Mouse (Mus musculus) lung, embryonic 16.5 days (tissue): ENCODE data around the gene Trappc13. TPM values are rescaled to one million over a fixed set of nuclear protein-coding genes. Genes with fewer than 3 reads are reported as not detected.
"Not testable (repeated sequence)": the region's sequence is repeated elsewhere in the genome, so short reads cannot be mapped to it uniquely, and the experiment has no call there.

ENCODE experiments used
- ATAC-seq: fragments of 200-750 bp; cut with Nextera tagmentation; 2 replicates; pipeline ENCODE4 v1.8.0; 2017; ENCODE audit warnings: low read depth, mild to moderate bottlenecking, moderate library complexity
- H3K27ac ChIP-seq: fragments of 300-500 bp; sonication (generic); 2 replicates; pipeline ENCODE4 v1.5.1; 2014; ENCODE audit warnings: mild to moderate bottlenecking, control low read depth, low read length
- H3K27me3 ChIP-seq: fragments of 300-500 bp; sonication (generic); 2 replicates; pipeline ENCODE4 v1.6.1; 2014; ENCODE audit warnings: low read depth, low read length, mixed read lengths; ENCODE audit not compliant: control insufficient read depth, insufficient read depth
- H3K36me3 ChIP-seq: fragments of 300-500 bp; sonication (generic); 2 replicates; pipeline ENCODE4 v1.6.1; 2014; ENCODE audit warnings: low read length; ENCODE audit not compliant: control insufficient read depth, insufficient read depth
- H3K4me1 ChIP-seq: fragments of 300-500 bp; sonication (generic); replicated peaks from 2 replicates; pipeline ENCODE4 v1.6.1; 2014; ENCODE audit warnings: low read length, mixed read lengths; ENCODE audit not compliant: control insufficient read depth, insufficient read depth
- H3K4me2 ChIP-seq: fragments of 300-500 bp; sonication (generic); 2 replicates; pipeline ENCODE4 v1.6.1; 2014; ENCODE audit warnings: low read depth, low read length, control low read depth
- H3K4me3 ChIP-seq: fragments of 300-500 bp; sonication (generic); 2 replicates; pipeline ENCODE4 v1.5.1; 2014; ENCODE audit warnings: mild to moderate bottlenecking, low read length, control low read depth
- H3K9ac ChIP-seq: fragments of 300-500 bp; sonication (generic); 2 replicates; pipeline ENCODE4 v1.6.1; 2014; ENCODE audit warnings: low read length, control low read depth
- H3K9me3 ChIP-seq: fragments of 300-500 bp; sonication (generic); 2 replicates; pipeline ENCODE4 v1.6.1; 2016; ENCODE audit warnings: low read length; ENCODE audit not compliant: control insufficient read depth
- whole genome bisulfite sequencing: fragments of 180-500 bp; shearing (Covaris S2); extraction: QIAGEN DNeasy Blood & Tissue Kit; methylation state at CpG from one replicate; pipeline ENCODE4 v1.1.7; 2014; 5-methylcytosine and 5-hydroxymethylcytosine counted together
- polyA plus RNA-seq: library from polyadenylated mRNA; unstranded; fragments of >200 nt; fragmentation: Nextera tagmentation; extraction: Ambion mirVana; gene quantifications from 2 replicates; pipeline ENCODE4 v1.2.1, GENCODE M21; 2015

Trappc13 gene
- 59.5 and 60.3 TPM in 2 replicates for polyA plus RNA-seq

GRCm38 (mm10) chr13:104177796-104178649 lies at the start of gene Trappc13:
Gene Trappc13 (minus strand): TSS chr13:104178469.
- WGBS: under 1% methylated on average over 32 of the region's 32 CpGs
- peaks cover 7% of the 10 kb centered on the region for H3K36me3 ChIP-seq
- H3K4me1 ChIP-seq: peaks cover 9% of the 10 kb centered on the region; the same call in 1 of the 2 replicates
- H3K27ac ChIP-seq: peak within 1 kb of the TSS; percentile 82
- H3K9me3 ChIP-seq: no peaks in the 10 kb centered on the region
- H3K4me2 ChIP-seq: peak within 1 kb of the TSS; percentile 81
- peak within 1 kb of the TSS; percentile 72 for H3K4me3 ChIP-seq
- H3K27me3 ChIP-seq: no peaks in the 10 kb centered on the region
- H3K9ac ChIP-seq: peak within 1 kb of the TSS; percentile 90
- peak; percentile 91 for ATAC-seq

DNA sequence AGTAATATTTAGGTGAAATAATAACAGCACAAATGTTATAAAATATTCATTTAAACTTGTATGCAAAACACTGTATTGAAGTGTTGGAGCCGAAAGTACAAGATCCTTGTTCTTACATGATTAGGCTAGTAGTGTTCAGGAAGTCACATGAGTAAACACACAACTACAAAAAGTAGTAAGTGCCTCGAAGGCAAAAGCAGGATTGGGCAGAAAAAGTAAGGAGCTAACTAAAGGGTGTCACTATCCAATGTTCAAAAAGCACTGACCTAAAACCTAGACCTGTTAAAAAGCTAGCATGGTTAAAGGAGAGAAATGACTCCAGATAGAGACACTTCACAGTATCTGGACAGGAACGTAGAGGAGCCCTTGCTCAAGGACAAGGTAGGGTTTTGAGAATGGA lies 49.2 kb upstream of the Trappc13 start:
- H3K4me3 ChIP-seq: peak overlapping the region; percentile 93
- no peaks in the 10 kb centered on the region for H3K27me3 ChIP-seq
- 36% methylated on average over 3 of the region's 3 CpGs for WGBS
- ATAC-seq: no peak
- peaks cover 3% of the 10 kb centered on the region; the same call in 1 of the 2 replicates for H3K36me3 ChIP-seq
- H3K9ac ChIP-seq: peak overlapping the region; percentile 62
- H3K9me3 ChIP-seq: no peaks in the 10 kb centered on the region
- peak overlapping the region; percentile 81 for H3K4me2 ChIP-seq
- peaks cover 12% of the 10 kb centered on the region for H3K4me1 ChIP-seq
- no peak overlapping the region for H3K27ac ChIP-seq

GRCm38 (mm10) chr13:104204313-104204712 lies 26.0 kb upstream of the Trappc13 start:
- Histone ChIP-seq H3K9ac (no peak overlapping the region), H3K9me3 (no peaks in the 10 kb centered on the region), H3K27ac (no peak overlapping the region), H3K4me1 (no peaks in the 10 kb centered on the region), H3K4me3 (no peak overlapping the region), H3K27me3 (no peaks in the 10 kb centered on the region), H3K36me3 (peaks cover 23% of the 10 kb centered on the region), H3K4me2 (no peak overlapping the region)
- no peak for ATAC-seq
- 54% methylated on average over 1 of the region's 1 CpGs for WGBS

GRCm38 (mm10) chr13:104195891-104196290 lies 17.6 kb upstream of the Trappc13 start:
- not testable (repeated sequence) for H3K9me3 ChIP-seq, H3K27me3 ChIP-seq, ATAC-seq, H3K4me3 ChIP-seq, H3K4me1 ChIP-seq, H3K4me2 ChIP-seq, H3K27ac ChIP-seq, H3K9ac ChIP-seq
- H3K36me3 ChIP-seq: peaks cover 10% of the 10 kb centered on the region

GRCm38 (mm10) chr13:104187357-104187756 lies 9.1 kb upstream of the Trappc13 start:
- Histone ChIP-seq H3K9me3 (no peaks in the 10 kb centered on the region), H3K4me3 (no peak overlapping the region), H3K4me2 (no peak overlapping the region), H3K27ac (no peak overlapping the region), H3K36me3 (peaks cover 14% of the 10 kb centered on the region), H3K9ac (no peak overlapping the region), H3K4me1 (no peaks in the 10 kb centered on the region), H3K27me3 (no peaks in the 10 kb centered on the region)
- ATAC-seq: no peak
- WGBS: 74% methylated on average over 4 of the region's 4 CpGs

DNA sequence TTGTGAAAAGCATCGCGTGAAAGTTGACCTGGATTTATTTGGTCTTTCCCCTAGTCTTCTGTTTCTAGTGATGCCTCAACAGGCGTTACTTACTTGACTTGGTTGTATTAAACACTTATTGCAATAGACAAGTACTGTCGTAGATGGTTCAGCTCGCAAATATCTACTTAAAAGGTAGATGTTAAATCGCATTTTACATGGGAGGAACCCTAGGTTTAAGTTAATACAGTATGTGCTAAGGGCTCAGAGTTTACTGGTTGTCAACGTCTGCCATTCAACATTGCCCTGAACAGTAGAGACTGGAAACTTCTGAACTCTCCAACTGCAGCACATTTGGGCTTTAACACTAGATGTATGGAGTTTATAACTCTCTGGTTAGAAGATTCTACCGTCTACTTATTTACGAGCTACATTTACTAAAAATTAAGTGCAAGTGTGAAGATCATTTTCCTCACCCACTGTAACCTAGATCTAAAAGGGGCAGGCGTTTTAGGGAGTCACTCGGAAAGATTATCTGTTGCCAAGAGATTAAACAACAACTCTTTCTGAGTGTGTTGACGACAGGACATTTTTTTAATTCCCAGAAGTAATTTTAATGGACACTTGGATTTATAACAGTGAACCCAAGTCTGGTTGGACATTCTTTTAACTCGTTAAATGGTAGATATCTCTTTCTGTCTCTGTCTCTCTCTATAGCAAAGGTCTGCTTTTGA lies 1.1 kb upstream of the Trappc13 start:
- Histone ChIP-seq H3K9me3 (no peaks in the 10 kb centered on the region), H3K4me1 (peaks cover 9% of the 10 kb centered on the region; the same call in 1 of the 2 replicates), H3K4me3 (peak overlapping the region; percentile 72), H3K4me2 (peak overlapping the region; percentile 69), H3K27me3 (no peaks in the 10 kb centered on the region), H3K36me3 (peaks cover 10% of the 10 kb centered on the region), H3K9ac (peak overlapping the region; percentile 90), H3K27ac (peak overlapping the region; percentile 74)
- 11% methylated on average over 13 of the region's 13 CpGs for WGBS
- no peak; the same call in 1 of the 2 replicates for ATAC-seq

DNA sequence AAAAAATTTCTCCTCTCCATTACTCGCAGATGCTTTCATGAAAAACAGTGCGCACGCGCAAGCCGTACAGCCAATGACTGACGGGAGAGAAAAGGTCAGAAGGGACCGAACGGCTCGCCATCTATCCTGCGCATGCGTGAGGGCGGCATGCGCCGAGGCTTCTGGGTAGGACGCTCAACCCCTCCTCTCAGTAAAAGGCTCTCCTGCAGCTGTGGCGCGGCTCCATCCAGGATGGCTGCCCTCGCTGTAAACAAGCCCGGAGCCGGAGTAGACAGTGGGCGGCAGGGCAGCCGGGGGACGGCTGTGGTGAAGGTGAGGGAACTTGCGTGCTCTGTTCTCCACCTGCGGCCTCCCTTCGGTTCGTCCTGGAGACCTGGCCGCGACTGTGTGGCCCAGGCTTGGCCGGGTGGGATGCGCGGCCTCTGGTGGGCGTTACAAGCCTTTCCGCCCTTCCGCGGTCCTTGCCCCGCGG lies 417 bp upstream of the Trappc13 start, which contains the start of gene Trim23:
TSS of gene Trim23 (plus strand) at position 148 of the 472 bp plus-strand sequence.
- peak; percentile 100 for ATAC-seq
- Histone ChIP-seq H3K27me3 (no peaks in the 10 kb centered on the region), H3K36me3 (peaks cover 7% of the 10 kb centered on the region), H3K9me3 (no peaks in the 10 kb centered on the region), H3K4me3 (peak within 1 kb of the TSS; percentile 72), H3K9ac (peak within 1 kb of the TSS; percentile 90), H3K4me2 (peak within 1 kb of the TSS; percentile 81), H3K27ac (peak within 1 kb of the TSS; percentile 82), H3K4me1 (peaks cover 9% of the 10 kb centered on the region; the same call in 1 of the 2 replicates)
- under 1% methylated on average over 38 of the region's 38 CpGs for WGBS

- no peaks in the 10 kb centered on the region for H3K27me3 ChIP-seq
- peaks cover 9% of the 10 kb centered on the region; the same call in 1 of the 2 replicates for H3K4me1 ChIP-seq
- 42% methylated on average over 3 of the region's 3 CpGs for WGBS
- no peak overlapping the region for H3K9ac ChIP-seq
- H3K4me3 ChIP-seq: peak overlapping the region; percentile 36
- H3K27ac ChIP-seq: no peak overlapping the region
- peak overlapping the region; percentile 63 for H3K4me2 ChIP-seq
- H3K9me3 ChIP-seq: no peaks in the 10 kb centered on the region
- peaks cover 6% of the 10 kb centered on the region for H3K36me3 ChIP-seq
- no peak for ATAC-seq
Observed at GRCm38 (mm10) chr13:104176874-104177273, 1.4 kb downstream of the Trappc13 start.

DNA sequence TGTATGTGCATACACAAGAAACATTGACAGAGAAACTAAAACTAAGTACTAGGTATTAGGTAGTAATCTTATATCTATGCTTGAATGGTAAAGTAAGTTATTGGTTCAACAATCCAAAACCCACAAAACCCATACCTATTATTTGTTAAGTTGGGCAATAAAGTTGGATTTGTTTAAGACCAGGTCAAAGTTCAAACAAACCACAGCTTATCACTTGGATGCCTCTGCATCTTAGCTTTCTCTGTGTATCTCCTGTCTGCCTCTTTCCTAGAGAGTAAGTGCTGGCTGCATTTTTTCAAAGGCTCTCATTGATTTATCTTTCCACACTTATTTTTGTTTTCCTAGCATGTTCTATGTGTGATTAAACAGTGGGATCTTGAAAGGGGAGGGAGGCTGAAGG lies 5.8 kb downstream of the Trappc13 start:
- no peak overlapping the region for H3K9ac ChIP-seq
- H3K27ac ChIP-seq: no peak overlapping the region
- no peak overlapping the region for H3K4me3 ChIP-seq
- no peaks in the 10 kb centered on the region for H3K9me3 ChIP-seq
- H3K4me1 ChIP-seq: peaks cover 5% of the 10 kb centered on the region; the same call in 1 of the 2 replicates
- no peaks in the 10 kb centered on the region for H3K27me3 ChIP-seq
- no peak overlapping the region for H3K4me2 ChIP-seq
- peaks cover 15% of the 10 kb centered on the region for H3K36me3 ChIP-seq
- no peak for ATAC-seq
